Mouse (Mus musculus): ENCODE measurements around the gene Tifa. TPM values are rescaled to one million over a fixed set of nuclear protein-coding genes. Genes with fewer than 3 reads are reported as not detected.

The Tifa gene
- total and polyA plus RNA-seq, 2 experiments from 2014 or later, result 1.4 to 2.6 TPM

GRCm38 (mm10) chr3:127788919-127789318 is 686 bp upstream of the Tifa start:
- Histone ChIP-seq H3K4me1 (ENCODE audit: insufficient read depth, low read length) (peaks cover 10% of the 10 kb centered on the region; the same call in 1 of the 2 replicates), H3K27me3 (ENCODE audit: insufficient read depth, low read length) (peaks cover 14% of the 10 kb centered on the region), H3K4me2 (ENCODE audit: low read depth, low read length, poor library complexity, severe bottlenecking) (peak overlapping the region; percentile 99; the same call in 1 of the 2 replicates), H3K36me3 (ENCODE audit: insufficient read depth, low read length) (no peaks in the 10 kb centered on the region), H3K9ac (replicated peaks; ENCODE audit: low read length, poor library complexity, severe bottlenecking) (no peak overlapping the region), H3K27ac (ENCODE audit: low read depth, low read length) (no peak overlapping the region), H3K9me3 (ENCODE audit: low read length) (no peaks in the 10 kb centered on the region), H3K4me3 (ENCODE audit: low read depth, low read length) (0 out of 2 replicates have a peak overlapping the region, but pooled peaks have one; percentile 55)
- ATAC-seq (ENCODE audit: low FRiP score) (no peak), DNase-seq (ENCODE audit: low spot score) (no peak)
- 21% methylated on average over 8 of the region's 8 CpGs for WGBS
- TF ChIP-seq CTCF (IDR thresholded peaks at IDR 0.05), result no peak

GRCm38 (mm10) chr3:127790234-127791055 is 840 bp downstream of the Tifa start:
- ATAC-seq (ENCODE audit: low FRiP score) (peak; percentile 69), DNase-seq (ENCODE audit: low spot score) (peak; percentile 51)
- no peaks in the 10 kb centered on the region for H3K36me3 ChIP-seq (ENCODE audit: insufficient read depth, low read length)
- peaks cover 10% of the 10 kb centered on the region; the same call in 1 of the 2 replicates for H3K4me1 ChIP-seq (ENCODE audit: insufficient read depth, low read length)
- no peak overlapping the region for H3K27ac ChIP-seq (ENCODE audit: low read depth, low read length)
- peak overlapping the region; percentile 55 for H3K4me3 ChIP-seq (ENCODE audit: low read depth, low read length)
- peak overlapping the region; percentile 50 for H3K9ac ChIP-seq (replicated peaks; ENCODE audit: low read length, poor library complexity, severe bottlenecking)
- H3K9me3 ChIP-seq (ENCODE audit: low read length), result no peaks in the 10 kb centered on the region
- TF ChIP-seq CTCF (IDR thresholded peaks at IDR 0.05), result no peak
- H3K4me2 ChIP-seq (ENCODE audit: low read depth, low read length, poor library complexity, severe bottlenecking), result peak overlapping the region; percentile 99
- under 1% methylated on average over 34 of the region's 36 CpGs for WGBS
- peaks cover 14% of the 10 kb centered on the region for H3K27me3 ChIP-seq (ENCODE audit: insufficient read depth, low read length)

GRCm38 (mm10) chr3:127791056-127791483 is 1.5 kb downstream of the Tifa start:
- DNase-seq (ENCODE audit: low spot score), result no peak
- no peaks in the 10 kb centered on the region for H3K36me3 ChIP-seq (ENCODE audit: insufficient read depth, low read length)
- no peaks in the 10 kb centered on the region for H3K9me3 ChIP-seq (ENCODE audit: low read length)
- WGBS, result 4% methylated on average over 15 of the region's 15 CpGs
- ATAC-seq (ENCODE audit: low FRiP score), result no peak
- H3K27ac ChIP-seq (ENCODE audit: low read depth, low read length), result no peak overlapping the region
- peak overlapping the region; percentile 99 for H3K4me2 ChIP-seq (ENCODE audit: low read depth, low read length, poor library complexity, severe bottlenecking)
- peaks cover 10% of the 10 kb centered on the region; the same call in 1 of the 2 replicates for H3K4me1 ChIP-seq (ENCODE audit: insufficient read depth, low read length)
- peak overlapping the region; percentile 55 for H3K4me3 ChIP-seq (ENCODE audit: low read depth, low read length)
- H3K9ac ChIP-seq (replicated peaks; ENCODE audit: low read length, poor library complexity, severe bottlenecking), result no peak overlapping the region
- TF ChIP-seq CTCF (IDR thresholded peaks at IDR 0.05), result no peak
- H3K27me3 ChIP-seq (ENCODE audit: insufficient read depth, low read length), result peaks cover 14% of the 10 kb centered on the region

- Histone ChIP-seq H3K27me3 (ENCODE audit: insufficient read depth, low read length) (peaks cover 11% of the 10 kb centered on the region), H3K4me2 (ENCODE audit: low read depth, low read length, poor library complexity, severe bottlenecking) (peak overlapping the region; percentile 99; the same call in 1 of the 2 replicates), H3K36me3 (ENCODE audit: insufficient read depth, low read length) (no peaks in the 10 kb centered on the region), H3K9ac (replicated peaks; ENCODE audit: low read length, poor library complexity, severe bottlenecking) (no peak overlapping the region), H3K4me1 (ENCODE audit: insufficient read depth, low read length) (peaks cover 10% of the 10 kb centered on the region; the same call in 1 of the 2 replicates), H3K27ac (ENCODE audit: low read depth, low read length) (no peak overlapping the region), H3K9me3 (ENCODE audit: low read length) (no peaks in the 10 kb centered on the region), H3K4me3 (ENCODE audit: low read depth, low read length) (no peak overlapping the region)
- ATAC-seq (ENCODE audit: low FRiP score), result no peak
- no peak for DNase-seq (ENCODE audit: low spot score)
- WGBS, result 72% methylated on average over 4 of the region's 4 CpGs
- TF ChIP-seq CTCF (IDR thresholded peaks at IDR 0.05), result no peak
Observed at GRCm38 (mm10) chr3:127791595-127792561, 2.3 kb downstream of the Tifa start.

GRCm38 (mm10) chr3:127793022-127793421 is 3.4 kb downstream of the Tifa start:
- Histone ChIP-seq H3K27me3 (ENCODE audit: insufficient read depth, low read length) (peaks cover 6% of the 10 kb centered on the region; the same call in 1 of the 2 replicates), H3K36me3 (ENCODE audit: insufficient read depth, low read length) (no peaks in the 10 kb centered on the region), H3K27ac (ENCODE audit: low read depth, low read length) (no peak overlapping the region), H3K4me2 (ENCODE audit: low read depth, low read length, poor library complexity, severe bottlenecking) (no peak overlapping the region), H3K4me3 (ENCODE audit: low read depth, low read length) (no peak overlapping the region), H3K9ac (replicated peaks; ENCODE audit: low read length, poor library complexity, severe bottlenecking) (no peak overlapping the region), H3K4me1 (ENCODE audit: insufficient read depth, low read length) (peaks cover 10% of the 10 kb centered on the region; the same call in 1 of the 2 replicates), H3K9me3 (ENCODE audit: low read length) (no peaks in the 10 kb centered on the region)
- no peak for TF ChIP-seq CTCF (IDR thresholded peaks at IDR 0.05)
- ATAC-seq (ENCODE audit: low FRiP score) (no peak), DNase-seq (ENCODE audit: low spot score) (no peak)
- whole genome bisulfite sequencing, result 69% methylated on average over 7 of the region's 7 CpGs

Data from midbrain, postnatal 0 days (tissue).